Mouse (Mus musculus) retina, embryonic 14.5 days (tissue): ENCODE measurements around the gene Plekho2.

Experiments used
- DNase-seq: peaks from one replicate; pipeline ENCODE4 v3.0.0-alpha.2; 2015; ENCODE audit warnings: low spot score

Gene Plekho2

DNA sequence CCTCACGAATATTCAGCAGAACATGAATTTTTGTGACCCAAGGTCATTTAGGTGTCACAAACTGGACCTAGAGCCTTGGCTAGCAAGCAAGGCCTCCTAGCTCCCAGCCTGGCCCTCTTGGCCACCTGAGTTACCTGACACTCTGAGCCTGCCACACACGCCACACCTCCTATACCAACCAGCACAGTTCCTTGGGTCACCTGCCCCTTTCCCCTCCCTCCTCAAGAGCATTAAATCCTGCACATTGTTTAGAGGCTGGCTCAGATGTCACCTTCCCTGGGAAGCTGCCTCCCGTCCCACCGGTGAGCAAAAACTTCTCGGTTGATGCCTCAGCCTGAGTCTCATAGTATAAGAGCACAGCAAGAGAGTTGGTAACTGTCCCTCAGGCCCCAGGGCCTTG, 48.6 kb downstream of the Plekho2 start:
- DNase-seq: no peak

DNA sequence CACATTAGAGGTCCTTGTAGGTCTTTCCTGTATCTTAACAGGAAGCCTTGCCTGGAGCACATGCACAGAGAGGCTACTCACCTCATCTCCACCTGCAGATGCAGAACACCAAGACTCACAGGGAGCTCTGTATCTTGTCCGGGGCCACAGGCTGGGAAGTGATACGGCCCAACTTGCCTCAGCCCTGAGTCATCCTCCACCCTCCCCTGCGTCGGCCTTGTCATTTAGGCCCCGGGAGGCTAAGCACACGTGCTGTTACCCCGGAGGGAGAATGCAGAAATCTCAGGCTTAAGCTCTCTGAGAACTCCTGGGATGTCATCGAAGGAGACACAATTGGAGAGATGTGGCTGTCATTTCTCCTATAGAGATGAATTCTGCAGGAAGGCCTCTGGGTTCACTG, 50.2 kb downstream of the Plekho2 start:
- DNase-seq: no peak

DNA sequence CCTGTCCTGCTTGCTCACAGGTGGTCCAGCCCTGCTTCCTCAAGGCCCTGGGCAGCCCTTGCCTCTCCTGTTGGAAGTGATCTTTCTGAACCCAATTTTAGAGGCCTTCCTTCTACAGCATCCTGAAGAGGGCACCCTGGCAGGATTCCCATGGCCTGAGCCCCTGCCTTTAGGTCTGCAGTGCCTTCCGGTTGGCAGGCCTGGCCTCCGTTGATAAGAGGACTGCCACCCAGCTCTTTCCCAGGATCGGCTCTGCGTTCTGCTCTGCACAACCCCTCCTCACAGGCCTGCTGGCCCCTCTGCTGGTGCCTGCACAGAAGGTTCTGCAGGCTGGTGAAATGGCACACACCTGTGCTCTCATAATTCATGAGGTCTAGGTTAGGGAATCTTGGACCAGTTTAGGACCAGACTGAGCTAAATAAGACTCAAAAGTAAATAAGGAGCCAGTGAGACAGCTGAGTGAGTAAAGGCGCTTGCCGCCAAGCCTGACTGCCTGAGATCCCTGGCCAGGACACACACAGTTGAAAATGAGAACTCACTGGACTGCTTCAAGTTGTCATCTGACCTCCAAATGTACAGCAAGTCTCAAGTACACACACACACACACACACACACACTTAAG, 51.3 kb downstream of the Plekho2 start:
- no peak for DNase-seq

- no peak for DNase-seq
Observed at GRCm38 (mm10) chr9:65525445-65526195, 54.2 kb downstream of the Plekho2 start.

DNA sequence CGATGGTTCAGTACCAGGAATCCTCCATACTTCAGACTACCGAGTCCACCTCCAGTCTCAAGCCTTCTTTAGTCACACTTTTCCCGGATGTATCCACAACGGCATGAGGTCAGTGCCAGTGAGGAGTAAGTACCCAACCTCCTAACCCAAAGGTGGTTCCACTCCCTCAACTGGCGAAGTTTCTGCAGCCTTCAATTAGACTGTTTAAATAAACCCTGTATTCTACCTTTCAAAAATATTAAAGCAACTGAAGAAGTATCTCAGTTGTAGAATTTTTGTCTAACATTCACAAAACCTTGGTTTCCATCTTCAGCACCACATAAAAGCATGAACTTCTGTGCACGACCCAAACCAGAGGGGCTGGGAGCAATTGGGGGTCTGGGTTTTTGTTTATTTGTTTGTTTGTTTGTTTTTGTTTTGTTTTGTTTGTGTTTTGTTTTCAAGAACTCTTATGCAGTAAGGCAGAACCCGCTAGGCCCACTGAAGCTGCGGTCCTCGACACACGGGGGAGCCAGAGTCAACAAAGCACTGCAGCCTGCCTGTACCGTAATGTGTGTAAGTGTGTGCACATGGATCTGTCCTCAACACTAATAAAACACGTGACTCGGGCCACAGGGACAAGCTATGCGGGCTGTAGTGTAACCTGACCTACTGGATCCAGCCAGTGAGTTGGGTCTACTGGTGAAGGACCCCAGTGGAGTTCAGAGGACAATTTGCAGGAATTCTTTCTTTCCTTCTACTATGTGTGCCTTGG, 56.1 kb downstream of the Plekho2 start:
- peak; percentile 89 for DNase-seq

GRCm38 (mm10) chr9:65520505-65520876, 59.3 kb downstream of the Plekho2 start:
- DNase-seq: no peak

GRCm38 (mm10) chr9:65519807-65520504, 59.9 kb downstream of the Plekho2 start, which contains the start of gene Ankdd1a:
Ankdd1a (minus strand) TSS chr9:65520193.
- peak; percentile 59 for DNase-seq

- peak; percentile 68 for DNase-seq
Observed at GRCm38 (mm10) chr9:65514851-65515261, 65.0 kb downstream of the Plekho2 start.

- DNase-seq: peak; percentile 59
Observed at GRCm38 (mm10) chr9:65514431-65514830, 65.4 kb downstream of the Plekho2 start.

GRCm38 (mm10) chr9:65512520-65512919, 67.3 kb downstream of the Plekho2 start:
- no peak for DNase-seq

DNA sequence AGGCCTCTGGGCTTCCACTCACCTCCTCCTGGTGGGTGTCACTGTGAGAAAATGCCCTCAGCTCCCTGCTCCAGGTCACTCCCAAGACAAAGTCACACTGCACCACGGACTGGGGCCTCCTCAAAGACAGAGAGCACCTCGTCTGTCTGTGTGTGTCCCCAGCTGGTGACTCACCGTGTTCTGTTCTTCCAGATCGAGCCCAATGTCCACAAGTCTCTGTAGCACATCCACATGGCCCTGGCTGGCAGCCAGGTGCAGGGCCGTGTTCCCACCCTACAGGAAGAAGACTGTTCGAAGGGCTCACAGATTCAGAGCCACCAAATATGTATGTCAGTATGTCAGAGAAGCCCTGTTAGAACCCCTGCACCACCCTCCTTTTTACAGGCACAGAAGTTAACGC, 71.4 kb downstream of the Plekho2 start:
- DNase-seq: no peak

DNA sequence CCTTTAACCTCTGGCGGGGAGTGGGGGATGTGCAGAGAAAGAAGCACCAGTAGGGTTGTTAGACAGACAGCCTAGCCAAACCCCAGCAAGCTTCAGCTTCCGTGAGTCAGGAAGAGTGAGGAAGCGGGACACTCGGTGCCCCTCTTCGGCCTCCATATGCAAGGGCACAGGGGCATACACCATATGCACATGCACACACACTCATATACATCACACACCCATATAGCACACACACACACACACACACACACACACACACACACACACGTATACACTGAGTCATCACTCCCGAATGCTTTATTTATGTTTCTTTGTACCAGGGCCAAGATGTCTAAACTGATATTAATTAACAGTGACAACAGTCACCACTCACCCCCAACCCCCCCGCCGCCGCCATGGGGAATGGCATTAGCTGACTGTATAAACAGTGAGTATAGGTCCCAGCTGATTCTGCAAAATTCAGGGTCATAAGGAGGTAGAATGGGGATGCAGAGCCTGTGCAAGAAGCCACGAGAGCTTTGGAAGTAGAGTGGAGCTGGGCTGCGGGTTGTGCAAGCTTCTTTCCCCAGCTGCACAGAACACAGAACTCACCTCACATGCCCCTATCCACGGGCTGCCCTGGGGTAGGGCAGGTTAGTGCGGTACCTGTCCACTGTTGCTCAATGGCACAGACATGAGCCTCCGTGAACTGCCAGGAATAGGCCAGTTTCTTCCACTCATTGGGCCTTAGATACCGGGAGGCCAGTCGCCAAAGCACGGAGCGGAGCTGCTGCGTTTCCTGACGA, 76.9 kb downstream of the Plekho2 start:
- peak; percentile 41 for DNase-seq
